Mouse (Mus musculus): ENCODE results near the gene Ccdc82. TPM values are rescaled to one million over a fixed set of nuclear protein-coding genes. Genes with fewer than 3 reads are reported as not detected.

Ccdc82 gene
- polyA plus RNA-seq, 1 experiment from 2014 or later = 15.8 TPM

- Histone ChIP-seq H3K4me2 (ENCODE audit: low read length) (peak overlapping the region; percentile 85), H3K9ac (replicated peaks; ENCODE audit: low read length) (no peak overlapping the region), H3K36me3 (ENCODE audit: control insufficient read depth, insufficient read depth, low read length) (no peaks in the 10 kb centered on the region), H3K27me3 (ENCODE audit: control insufficient read depth, insufficient read depth, low read length) (no peaks in the 10 kb centered on the region), H3K4me3 (replicated peaks; ENCODE audit: low read depth, low read length) (no peak overlapping the region), H3K27ac (replicated peaks; ENCODE audit: low read depth, low read length) (no peak overlapping the region), H3K9me3 (ENCODE audit: control insufficient read depth, low read length) (no peaks in the 10 kb centered on the region), H3K4me1 (ENCODE audit: control insufficient read depth, insufficient read depth, low read length) (peaks cover 71% of the 10 kb centered on the region)
- ATAC-seq (ENCODE audit: low FRiP score, low TSS enrichment) (peak; percentile 25; the same call in 1 of the 2 replicates), DNase-seq (peak; percentile 58)
- WGBS = 11% methylated on average over 5 of the region's 5 CpGs
Measured at GRCm38 (mm10) chr9:13303099-13303771, 56.5 kb downstream of the Ccdc82 start.

GRCm38 (mm10) chr9:13303976-13304375 lies 57.2 kb downstream of the Ccdc82 start:
- Histone ChIP-seq H3K9ac (replicated peaks; ENCODE audit: low read length) (no peak overlapping the region), H3K9me3 (ENCODE audit: control insufficient read depth, low read length) (no peaks in the 10 kb centered on the region), H3K4me3 (replicated peaks; ENCODE audit: low read depth, low read length) (no peak overlapping the region), H3K4me2 (ENCODE audit: low read length) (no peak overlapping the region), H3K36me3 (ENCODE audit: control insufficient read depth, insufficient read depth, low read length) (no peaks in the 10 kb centered on the region), H3K4me1 (ENCODE audit: control insufficient read depth, insufficient read depth, low read length) (peaks cover 66% of the 10 kb centered on the region), H3K27me3 (ENCODE audit: control insufficient read depth, insufficient read depth, low read length) (no peaks in the 10 kb centered on the region), H3K27ac (replicated peaks; ENCODE audit: low read depth, low read length) (no peak overlapping the region)
- no peak for ATAC-seq (ENCODE audit: low FRiP score, low TSS enrichment)
- WGBS = 23% methylated on average over 6 of the region's 6 CpGs
- peak; percentile 46 for DNase-seq

DNA sequence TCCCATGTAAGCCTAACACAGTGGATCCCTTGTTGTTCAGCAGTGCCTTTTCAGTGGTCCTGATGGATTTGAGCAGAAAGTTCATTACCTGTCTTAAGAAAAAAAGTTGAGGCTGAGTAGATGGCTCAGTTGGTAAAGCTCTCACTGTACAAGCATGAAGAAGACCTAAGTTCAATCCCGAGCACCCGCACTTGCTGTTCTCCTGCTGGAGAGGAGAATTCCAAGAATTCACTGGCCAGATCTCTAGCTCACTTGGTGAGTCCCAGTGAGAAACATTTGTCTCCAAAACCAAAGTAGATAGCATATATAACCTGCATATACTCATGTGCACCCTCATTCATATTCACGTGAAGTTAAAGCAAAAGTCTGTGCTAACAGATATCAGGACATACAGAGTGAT lies 59.7 kb downstream of the Ccdc82 start:
- H3K36me3 ChIP-seq (ENCODE audit: control insufficient read depth, insufficient read depth, low read length) = no peaks in the 10 kb centered on the region
- H3K27ac ChIP-seq (replicated peaks; ENCODE audit: low read depth, low read length) = no peak overlapping the region
- ATAC-seq (ENCODE audit: low FRiP score, low TSS enrichment) = no peak
- DNase-seq = no peak
- WGBS = 91% methylated on average over 3 of the region's 3 CpGs
- no peaks in the 10 kb centered on the region for H3K9me3 ChIP-seq (ENCODE audit: control insufficient read depth, low read length)
- no peak overlapping the region for H3K9ac ChIP-seq (replicated peaks; ENCODE audit: low read length)
- no peak overlapping the region for H3K4me2 ChIP-seq (ENCODE audit: low read length)
- no peak overlapping the region for H3K4me3 ChIP-seq (replicated peaks; ENCODE audit: low read depth, low read length)
- H3K4me1 ChIP-seq (ENCODE audit: control insufficient read depth, insufficient read depth, low read length) = peaks cover 55% of the 10 kb centered on the region
- H3K27me3 ChIP-seq (ENCODE audit: control insufficient read depth, insufficient read depth, low read length) = no peaks in the 10 kb centered on the region

DNA sequence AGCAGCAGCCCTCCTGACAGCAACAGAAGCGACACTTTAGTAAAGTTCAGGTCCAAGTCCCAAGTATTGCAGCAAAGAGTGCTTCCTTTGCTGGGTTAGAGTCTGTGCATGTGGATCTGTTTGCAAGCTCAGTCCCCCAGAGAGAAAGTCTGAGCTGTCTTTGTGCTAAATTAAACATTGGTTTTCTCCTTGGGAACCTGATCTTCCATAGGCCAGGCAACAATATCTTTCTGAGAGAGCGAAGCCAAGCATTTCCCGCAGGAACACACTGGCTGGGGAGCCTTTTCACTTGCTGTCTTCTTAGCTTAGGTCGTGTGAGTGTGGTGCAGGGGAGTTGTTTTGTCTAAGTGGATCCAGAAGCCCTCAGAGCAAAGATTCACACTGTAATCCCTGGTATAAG lies 60.5 kb downstream of the Ccdc82 start:
- Histone ChIP-seq H3K27ac (replicated peaks; ENCODE audit: low read depth, low read length) (peak overlapping the region; percentile 21; the same call in 1 of the 2 replicates), H3K27me3 (ENCODE audit: control insufficient read depth, insufficient read depth, low read length) (no peaks in the 10 kb centered on the region), H3K9ac (replicated peaks; ENCODE audit: low read length) (no peak overlapping the region), H3K36me3 (ENCODE audit: control insufficient read depth, insufficient read depth, low read length) (no peaks in the 10 kb centered on the region), H3K4me1 (ENCODE audit: control insufficient read depth, insufficient read depth, low read length) (peaks cover 48% of the 10 kb centered on the region), H3K9me3 (ENCODE audit: control insufficient read depth, low read length) (no peaks in the 10 kb centered on the region), H3K4me3 (replicated peaks; ENCODE audit: low read depth, low read length) (no peak overlapping the region), H3K4me2 (ENCODE audit: low read length) (no peak overlapping the region)
- DNase-seq = peak; percentile 44
- 18% methylated on average over 4 of the region's 4 CpGs for WGBS
- ATAC-seq (ENCODE audit: low FRiP score, low TSS enrichment) = no peak

- H3K9ac ChIP-seq (replicated peaks; ENCODE audit: low read length) = no peak overlapping the region
- H3K36me3 ChIP-seq (ENCODE audit: control insufficient read depth, insufficient read depth, low read length) = no peaks in the 10 kb centered on the region
- no peak overlapping the region for H3K4me3 ChIP-seq (replicated peaks; ENCODE audit: low read depth, low read length)
- H3K4me2 ChIP-seq (ENCODE audit: low read length) = no peak overlapping the region
- ATAC-seq (ENCODE audit: low FRiP score, low TSS enrichment) (no peak), DNase-seq (no peak)
- H3K4me1 ChIP-seq (ENCODE audit: control insufficient read depth, insufficient read depth, low read length) = peaks cover 38% of the 10 kb centered on the region
- H3K27ac ChIP-seq (replicated peaks; ENCODE audit: low read depth, low read length) = no peak overlapping the region
- H3K27me3 ChIP-seq (ENCODE audit: control insufficient read depth, insufficient read depth, low read length) = no peaks in the 10 kb centered on the region
- WGBS = 58% methylated on average over 8 of the region's 8 CpGs
- no peaks in the 10 kb centered on the region for H3K9me3 ChIP-seq (ENCODE audit: control insufficient read depth, low read length)
Measured at GRCm38 (mm10) chr9:13308718-13309117, 62.0 kb downstream of the Ccdc82 start.

DNA sequence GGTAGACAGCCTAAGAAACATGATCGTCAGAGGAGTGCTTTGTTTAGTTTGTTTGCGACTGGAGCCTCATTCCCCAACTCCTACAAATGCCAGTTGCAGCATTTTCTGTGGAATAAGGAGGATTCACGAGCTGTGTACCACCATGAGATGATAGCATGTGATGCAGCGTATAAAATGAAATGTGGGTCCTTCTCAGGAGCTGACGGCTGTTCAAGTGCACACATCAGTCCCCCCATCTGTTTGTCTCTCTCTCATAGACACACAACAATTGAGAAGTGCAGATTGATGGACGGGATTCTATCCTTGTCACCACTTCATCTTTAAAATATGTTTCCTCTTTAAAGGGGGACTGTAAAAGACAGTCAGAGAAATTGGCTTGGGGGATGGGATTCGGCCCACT lies 63.1 kb downstream of the Ccdc82 start:
- WGBS = 53% methylated on average over 7 of the region's 7 CpGs
- Histone ChIP-seq H3K9me3 (ENCODE audit: control insufficient read depth, low read length) (no peaks in the 10 kb centered on the region), H3K9ac (replicated peaks; ENCODE audit: low read length) (peak overlapping the region; percentile 7; the same call in 1 of the 2 replicates), H3K27me3 (ENCODE audit: control insufficient read depth, insufficient read depth, low read length) (no peaks in the 10 kb centered on the region), H3K4me3 (replicated peaks; ENCODE audit: low read depth, low read length) (no peak overlapping the region), H3K27ac (replicated peaks; ENCODE audit: low read depth, low read length) (peak overlapping the region; percentile 53), H3K4me1 (ENCODE audit: control insufficient read depth, insufficient read depth, low read length) (peaks cover 28% of the 10 kb centered on the region), H3K4me2 (ENCODE audit: low read length) (no peak overlapping the region), H3K36me3 (ENCODE audit: control insufficient read depth, insufficient read depth, low read length) (no peaks in the 10 kb centered on the region)
- peak; percentile 48 for DNase-seq
- peak; percentile 46; the same call in 1 of the 2 replicates for ATAC-seq (ENCODE audit: low FRiP score, low TSS enrichment)

GRCm38 (mm10) chr9:13310236-13310635 lies 63.5 kb downstream of the Ccdc82 start:
- peak overlapping the region; percentile 7; the same call in 1 of the 2 replicates for H3K9ac ChIP-seq (replicated peaks; ENCODE audit: low read length)
- ATAC-seq (ENCODE audit: low FRiP score, low TSS enrichment) = peak; percentile 2; the same call in 1 of the 2 replicates
- no peak overlapping the region for H3K4me2 ChIP-seq (ENCODE audit: low read length)
- peaks cover 27% of the 10 kb centered on the region for H3K4me1 ChIP-seq (ENCODE audit: control insufficient read depth, insufficient read depth, low read length)
- H3K27ac ChIP-seq (replicated peaks; ENCODE audit: low read depth, low read length) = peak overlapping the region; percentile 53
- 15% methylated on average over 3 of the region's 3 CpGs for WGBS
- H3K27me3 ChIP-seq (ENCODE audit: control insufficient read depth, insufficient read depth, low read length) = no peaks in the 10 kb centered on the region
- H3K9me3 ChIP-seq (ENCODE audit: control insufficient read depth, low read length) = no peaks in the 10 kb centered on the region
- H3K36me3 ChIP-seq (ENCODE audit: control insufficient read depth, insufficient read depth, low read length) = no peaks in the 10 kb centered on the region
- peak; percentile 43 for DNase-seq
- H3K4me3 ChIP-seq (replicated peaks; ENCODE audit: low read depth, low read length) = no peak overlapping the region

GRCm38 (mm10) chr9:13311094-13311493 lies 64.3 kb downstream of the Ccdc82 start:
- Histone ChIP-seq H3K4me2 (ENCODE audit: low read length) (no peak overlapping the region), H3K4me3 (replicated peaks; ENCODE audit: low read depth, low read length) (no peak overlapping the region), H3K9ac (replicated peaks; ENCODE audit: low read length) (no peak overlapping the region), H3K36me3 (ENCODE audit: control insufficient read depth, insufficient read depth, low read length) (no peaks in the 10 kb centered on the region), H3K9me3 (ENCODE audit: control insufficient read depth, low read length) (no peaks in the 10 kb centered on the region), H3K27me3 (ENCODE audit: control insufficient read depth, insufficient read depth, low read length) (no peaks in the 10 kb centered on the region), H3K27ac (replicated peaks; ENCODE audit: low read depth, low read length) (no peak overlapping the region), H3K4me1 (ENCODE audit: control insufficient read depth, insufficient read depth, low read length) (peaks cover 27% of the 10 kb centered on the region)
- WGBS = 19% methylated on average over 2 of the region's 2 CpGs
- ATAC-seq (ENCODE audit: low FRiP score, low TSS enrichment) (no peak), DNase-seq (no peak)

DNA sequence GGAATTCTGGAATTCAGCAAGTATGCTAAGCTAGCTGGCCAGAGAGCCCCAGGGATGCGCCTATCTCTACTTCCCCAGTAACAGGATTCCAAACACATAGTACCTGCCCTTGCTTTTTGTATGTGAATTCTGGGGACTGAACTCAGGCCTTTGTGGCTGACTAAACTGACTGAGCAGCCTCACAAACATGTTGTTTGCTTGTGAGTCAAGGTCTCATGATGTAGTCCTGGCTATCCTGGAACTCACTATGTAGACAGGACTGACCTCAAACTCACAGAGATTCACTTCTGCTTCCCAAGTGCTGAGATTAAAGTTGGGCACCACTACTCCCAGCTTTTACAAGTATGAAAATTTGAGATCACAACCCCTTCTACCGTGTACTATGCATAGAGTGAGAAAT lies 67.2 kb downstream of the Ccdc82 start:
- Histone ChIP-seq H3K4me2 (ENCODE audit: low read length) (no peak overlapping the region), H3K36me3 (ENCODE audit: control insufficient read depth, insufficient read depth, low read length) (no peaks in the 10 kb centered on the region), H3K9me3 (ENCODE audit: control insufficient read depth, low read length) (no peaks in the 10 kb centered on the region), H3K27ac (replicated peaks; ENCODE audit: low read depth, low read length) (no peak overlapping the region), H3K4me1 (ENCODE audit: control insufficient read depth, insufficient read depth, low read length) (peaks cover 14% of the 10 kb centered on the region), H3K4me3 (replicated peaks; ENCODE audit: low read depth, low read length) (no peak overlapping the region), H3K27me3 (ENCODE audit: control insufficient read depth, insufficient read depth, low read length) (no peaks in the 10 kb centered on the region), H3K9ac (replicated peaks; ENCODE audit: low read length) (no peak overlapping the region)
- ATAC-seq (ENCODE audit: low FRiP score, low TSS enrichment) (no peak), DNase-seq (no peak)
- 96% methylated on average over 2 of the region's 2 CpGs for WGBS
